Mouse (Mus musculus): ENCODE measurements around the gene Unc80. TPM values are rescaled to one million over a fixed set of nuclear protein-coding genes. Genes with fewer than 3 reads are reported as not detected.

Gene Unc80
- total and polyA plus RNA-seq, 2 experiments from 2014 or later = 8.9 to 25.9 TPM

- peak overlapping the region; percentile 70; the same call in 1 of the 2 replicates for H3K27ac ChIP-seq
- no peak overlapping the region for H3K9ac ChIP-seq (replicated peaks; ENCODE audit: low read length)
- no peaks in the 10 kb centered on the region for H3K9me3 ChIP-seq (ENCODE audit: low read length)
- DNase-seq (ENCODE audit: low spot score) (peak; percentile 73), ATAC-seq (peak; percentile 97)
- H3K4me2 ChIP-seq (ENCODE audit: low read depth, low read length) = no peak overlapping the region
- 0 out of 2 replicates have a peak, but pooled peaks cover 3% of the 10 kb centered on the region for H3K36me3 ChIP-seq (ENCODE audit: insufficient read depth, low read length)
- H3K4me1 ChIP-seq (ENCODE audit: insufficient read depth, low read length) = no peaks in the 10 kb centered on the region
- no peaks in the 10 kb centered on the region for H3K27me3 ChIP-seq (ENCODE audit: insufficient read depth, low read length)
- no peak overlapping the region for H3K4me3 ChIP-seq (ENCODE audit: low read length)
- TF ChIP-seq CTCF (IDR thresholded peaks at IDR 0.05; ENCODE audit: low read depth) = no peak
- whole genome bisulfite sequencing = 35% methylated on average over 4 of the region's 4 CpGs
Measured at GRCm38 (mm10) chr1:66655119-66655746, 187.1 kb downstream of the Unc80 start.

GRCm38 (mm10) chr1:66655747-66656119, 187.6 kb downstream of the Unc80 start:
- peak; percentile 76 for ATAC-seq
- DNase-seq (ENCODE audit: low spot score) = peak; percentile 76
- peak; percentile 67 for TF ChIP-seq CTCF (IDR thresholded peaks at IDR 0.05; ENCODE audit: low read depth)
- Histone ChIP-seq H3K4me2 (ENCODE audit: low read depth, low read length) (no peak overlapping the region), H3K9ac (replicated peaks; ENCODE audit: low read length) (no peak overlapping the region), H3K36me3 (ENCODE audit: insufficient read depth, low read length) (0 out of 2 replicates have a peak, but pooled peaks cover 3% of the 10 kb centered on the region), H3K4me3 (ENCODE audit: low read length) (no peak overlapping the region), H3K9me3 (ENCODE audit: low read length) (no peaks in the 10 kb centered on the region), H3K4me1 (ENCODE audit: insufficient read depth, low read length) (no peaks in the 10 kb centered on the region), H3K27me3 (ENCODE audit: insufficient read depth, low read length) (no peaks in the 10 kb centered on the region), H3K27ac (peak overlapping the region; percentile 70; the same call in 1 of the 2 replicates)

GRCm38 (mm10) chr1:66671475-66671874, 203.3 kb downstream of the Unc80 start:
- Histone ChIP-seq H3K36me3 (ENCODE audit: insufficient read depth, low read length) (peaks cover 3% of the 10 kb centered on the region; the same call in 1 of the 2 replicates), H3K27me3 (ENCODE audit: insufficient read depth, low read length) (no peaks in the 10 kb centered on the region), H3K4me3 (ENCODE audit: low read length) (no peak overlapping the region), H3K9me3 (ENCODE audit: low read length) (no peaks in the 10 kb centered on the region), H3K27ac (no peak overlapping the region), H3K4me1 (ENCODE audit: insufficient read depth, low read length) (no peaks in the 10 kb centered on the region), H3K9ac (replicated peaks; ENCODE audit: low read length) (no peak overlapping the region), H3K4me2 (ENCODE audit: low read depth, low read length) (no peak overlapping the region)
- no peak for TF ChIP-seq CTCF (IDR thresholded peaks at IDR 0.05; ENCODE audit: low read depth)
- DNase-seq (ENCODE audit: low spot score) (no peak), ATAC-seq (no peak)
- 56% methylated on average over 7 of the region's 7 CpGs for WGBS

- H3K4me3 ChIP-seq (ENCODE audit: low read length) = no peak overlapping the region
- H3K27me3 ChIP-seq (ENCODE audit: insufficient read depth, low read length) = no peaks in the 10 kb centered on the region
- DNase-seq (ENCODE audit: low spot score) (no peak), ATAC-seq (no peak)
- H3K9me3 ChIP-seq (ENCODE audit: low read length) = no peaks in the 10 kb centered on the region
- H3K27ac ChIP-seq = no peak overlapping the region
- TF ChIP-seq CTCF (IDR thresholded peaks at IDR 0.05; ENCODE audit: low read depth) = no peak
- no peaks in the 10 kb centered on the region for H3K4me1 ChIP-seq (ENCODE audit: insufficient read depth, low read length)
- WGBS = 88% methylated on average over 7 of the region's 7 CpGs
- H3K36me3 ChIP-seq (ENCODE audit: insufficient read depth, low read length) = peaks cover 3% of the 10 kb centered on the region; the same call in 1 of the 2 replicates
- no peak overlapping the region for H3K9ac ChIP-seq (replicated peaks; ENCODE audit: low read length)
- H3K4me2 ChIP-seq (ENCODE audit: low read depth, low read length) = no peak overlapping the region
Measured at GRCm38 (mm10) chr1:66672812-66673211, 204.6 kb downstream of the Unc80 start.

GRCm38 (mm10) chr1:66677928-66678327, 209.8 kb downstream of the Unc80 start:
- Histone ChIP-seq H3K4me2 (ENCODE audit: low read depth, low read length) (no peak overlapping the region), H3K27ac (no peak overlapping the region), H3K27me3 (ENCODE audit: insufficient read depth, low read length) (no peaks in the 10 kb centered on the region), H3K4me1 (ENCODE audit: insufficient read depth, low read length) (no peaks in the 10 kb centered on the region), H3K36me3 (ENCODE audit: insufficient read depth, low read length) (no peaks in the 10 kb centered on the region; the same call in 1 of the 2 replicates), H3K9me3 (ENCODE audit: low read length) (no peaks in the 10 kb centered on the region), H3K4me3 (ENCODE audit: low read length) (no peak overlapping the region), H3K9ac (replicated peaks; ENCODE audit: low read length) (no peak overlapping the region)
- ATAC-seq (no peak), DNase-seq (ENCODE audit: low spot score) (no peak)
- WGBS = 65% methylated on average over 14 of the region's 14 CpGs
- TF ChIP-seq CTCF (IDR thresholded peaks at IDR 0.05; ENCODE audit: low read depth) = no peak

- WGBS = 26% methylated on average over 2 of the region's 2 CpGs
- no peak for ATAC-seq
Measured at GRCm38 (mm10) chr1:66678662-66679061, 210.5 kb downstream of the Unc80 start.

GRCm38 (mm10) chr1:66682974-66683373, 214.8 kb downstream of the Unc80 start:
- H3K27ac ChIP-seq = no peak overlapping the region
- WGBS = 92% methylated on average over 5 of the region's 5 CpGs
- TF ChIP-seq CTCF (IDR thresholded peaks at IDR 0.05; ENCODE audit: low read depth) = no peak

More at GRCm38 (mm10) chr1:66678662-66679061, 210.5 kb downstream of the Unc80 start:
- peak; percentile 52 for TF ChIP-seq CTCF (IDR thresholded peaks at IDR 0.05; ENCODE audit: low read depth)
- Histone ChIP-seq H3K27ac (no peak overlapping the region), H3K9ac (replicated peaks; ENCODE audit: low read length) (no peak overlapping the region), H3K4me2 (ENCODE audit: low read depth, low read length) (no peak overlapping the region), H3K36me3 (ENCODE audit: insufficient read depth, low read length) (no peaks in the 10 kb centered on the region; the same call in 1 of the 2 replicates), H3K27me3 (ENCODE audit: insufficient read depth, low read length) (no peaks in the 10 kb centered on the region), H3K9me3 (ENCODE audit: low read length) (no peaks in the 10 kb centered on the region), H3K4me1 (ENCODE audit: insufficient read depth, low read length) (no peaks in the 10 kb centered on the region), H3K4me3 (ENCODE audit: low read length) (no peak overlapping the region)
- DNase-seq (ENCODE audit: low spot score) = peak; percentile 42

More at GRCm38 (mm10) chr1:66682974-66683373, 214.8 kb downstream of the Unc80 start:
- no peaks in the 10 kb centered on the region for H3K4me1 ChIP-seq (ENCODE audit: insufficient read depth, low read length)
- no peaks in the 10 kb centered on the region for H3K9me3 ChIP-seq (ENCODE audit: low read length)
- no peak overlapping the region for H3K4me2 ChIP-seq (ENCODE audit: low read depth, low read length)
- no peak for ATAC-seq
- no peaks in the 10 kb centered on the region for H3K36me3 ChIP-seq (ENCODE audit: insufficient read depth, low read length)
- no peak for DNase-seq (ENCODE audit: low spot score)
- no peaks in the 10 kb centered on the region for H3K27me3 ChIP-seq (ENCODE audit: insufficient read depth, low read length)
- no peak overlapping the region for H3K4me3 ChIP-seq (ENCODE audit: low read length)
- no peak overlapping the region for H3K9ac ChIP-seq (replicated peaks; ENCODE audit: low read length)

Measured in hindbrain, postnatal 0 days (tissue).